8 mouse cellular contexts compared by ENCODE assay signal in the genomic region with DNA sequence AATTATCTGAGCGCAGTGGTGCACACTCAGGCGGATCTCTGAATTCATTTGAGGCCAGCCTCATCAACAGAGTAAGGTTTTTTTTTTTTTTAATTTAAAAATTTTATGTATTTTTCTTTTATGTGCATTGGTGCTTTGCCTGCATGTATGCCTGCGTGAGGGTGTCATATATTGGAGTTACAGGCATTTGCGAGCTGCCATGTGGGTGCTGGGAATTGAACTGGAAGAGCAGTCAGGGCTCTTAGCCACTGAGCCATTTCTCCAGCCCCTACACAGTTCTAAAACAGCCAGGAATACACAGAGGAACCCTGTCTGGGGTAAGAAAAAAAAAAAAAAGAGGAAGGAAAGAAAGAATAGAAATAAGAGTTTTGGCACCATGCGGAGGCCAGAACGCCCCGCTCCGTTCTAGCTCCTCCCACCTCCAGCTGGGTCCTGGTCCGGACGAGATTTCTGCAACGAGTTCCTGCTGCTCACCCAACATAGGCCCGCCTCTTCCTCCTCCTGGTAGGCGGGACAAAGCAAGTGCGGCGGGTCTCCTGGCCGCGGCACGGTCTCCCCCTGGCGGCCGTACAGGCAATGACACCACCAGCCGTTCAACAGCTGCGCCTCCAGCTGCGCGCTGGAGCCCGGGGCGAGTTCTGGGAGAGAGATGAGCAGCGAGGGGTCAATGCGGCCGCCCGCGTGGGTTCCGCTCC. TPM values are rescaled to one million over a fixed set of nuclear protein-coding genes. Genes with fewer than 3 reads are reported as not detected.
DNase-seq lines count a peak whose midpoint lies in the region; ATAC-seq and TF ChIP-seq lines count a peak whose summit lies in the region.

No protein-coding gene starts in this region.

- peak; percentile 90 for DNase-seq in ES-E14 (ENCODE audit: low read depth, low spot score)
- DNase-seq in cerebellum, adult 11 months = peak; percentile 91
- peak; percentile 98 for DNase-seq in forebrain, embryonic 14.5 days (ENCODE audit: low spot score)
- DNase-seq in heart, postnatal 14 days = peak; percentile 95 to 98
- DNase-seq in layer of hippocampus, adult 11-12 months (ENCODE audit: low spot score) = peak; percentile 94
- DNase-seq in liver, postnatal 0 days = peak; percentile 95
- peak; percentile 95 for DNase-seq in telencephalon, adult 2 months (ENCODE audit: low read depth, low spot score)

- 7% methylated on average over 30 of the region's 32 CpGs for WGBS in forebrain, embryonic 14.5 days
- WGBS in liver, postnatal 0 days (ENCODE audit: insufficient replicate concordance) = 6% methylated on average over 31 of the region's 32 CpGs
- 7% methylated on average over 32 of the region's 32 CpGs for WGBS in neural tube, embryonic 13.5 days

- TF ChIP-seq CTCF in liver, postnatal 0 days (IDR thresholded peaks at IDR 0.05; ENCODE audit: low read depth) = peak; percentile 100

- no peaks in the 10 kb centered on the region for H3K9me3 ChIP-seq in ES-E14 (ENCODE audit: control insufficient read depth, insufficient read depth, low read depth, low read length)
- no peaks in the 10 kb centered on the region for H3K9me3 ChIP-seq in forebrain, embryonic 14.5 days (replicated peaks; ENCODE audit: control insufficient read depth, low read length)
- no peaks in the 10 kb centered on the region for H3K9me3 ChIP-seq in liver, postnatal 0 days (ENCODE audit: low read length)
- no peaks in the 10 kb centered on the region for H3K9me3 ChIP-seq in neural tube, embryonic 13.5 days

- no peaks in the 10 kb centered on the region for H3K36me3 ChIP-seq in ES-E14 (ENCODE audit: control insufficient read depth, insufficient read depth, low read length, poor library complexity, severe bottlenecking)
- H3K36me3 ChIP-seq in forebrain, embryonic 14.5 days (ENCODE audit: control insufficient read depth, insufficient read depth, low read length) = no peaks in the 10 kb centered on the region
- no peaks in the 10 kb centered on the region for H3K36me3 ChIP-seq in liver, postnatal 0 days (replicated peaks; ENCODE audit: insufficient read depth, low read length)
- no peaks in the 10 kb centered on the region for H3K36me3 ChIP-seq in neural tube, embryonic 13.5 days

- ATAC-seq in forebrain, embryonic 14.5 days = peak; percentile 98
- peak; percentile 89 for ATAC-seq in liver, postnatal 0 days
- peak; percentile 96 for ATAC-seq in neural tube, embryonic 13.5 days (ENCODE audit: low read depth)

- TF ChIP-seq EP300 in liver, postnatal 0 days (IDR thresholded peaks at IDR 0.05; ENCODE audit: low read depth) = no peak

- H3K9ac ChIP-seq in ES-E14 (ENCODE audit: insufficient read depth, low read depth, low read length, poor library complexity, severe bottlenecking) = peak overlapping the region; percentile 91
- H3K9ac ChIP-seq in forebrain, embryonic 14.5 days (ENCODE audit: low read length) = peak overlapping the region; percentile 84
- H3K9ac ChIP-seq in liver, postnatal 0 days (replicated peaks) = peak overlapping the region; percentile 69
- H3K9ac ChIP-seq in neural tube, embryonic 13.5 days = peak overlapping the region; percentile 87

- peaks cover 15 to 31% of the 10 kb centered on the region in 2 experiments; a peak in 3 of 4 replicates for H3K4me1 ChIP-seq in ES-E14 (ENCODE audit: control insufficient read depth in 2 of 2, insufficient read depth in 2 of 2, low read length in 2 of 2, poor library complexity in 1 of 2)
- peaks cover 8% of the 10 kb centered on the region for H3K4me1 ChIP-seq in forebrain, embryonic 14.5 days (ENCODE audit: control insufficient read depth, insufficient read depth, low read length)
- peaks cover 25% of the 10 kb centered on the region for H3K4me1 ChIP-seq in liver, postnatal 0 days (ENCODE audit: insufficient read depth)
- H3K4me1 ChIP-seq in neural tube, embryonic 13.5 days (replicated peaks) = peaks cover 18% of the 10 kb centered on the region

- H3K27me3 ChIP-seq in forebrain, embryonic 14.5 days (replicated peaks; ENCODE audit: control insufficient read depth, insufficient read depth, low read length) = no peaks in the 10 kb centered on the region; the same call in 1 of the 2 replicates
- no peaks in the 10 kb centered on the region for H3K27me3 ChIP-seq in liver, postnatal 0 days (ENCODE audit: insufficient read depth, low read length)
- peaks cover 12% of the 10 kb centered on the region for H3K27me3 ChIP-seq in neural tube, embryonic 13.5 days

- intact Hi-C loops in heart, postnatal 14 days (cut with DNase I) = no loop called here

- peak overlapping the region; percentile 98 for H3K4me2 ChIP-seq in forebrain, embryonic 14.5 days (ENCODE audit: low read length)
- H3K4me2 ChIP-seq in liver, postnatal 0 days (ENCODE audit: low read depth, low read length) = peak overlapping the region; percentile 98
- peak overlapping the region; percentile 88 for H3K4me2 ChIP-seq in neural tube, embryonic 13.5 days

- in situ Hi-C loops in ES-E14 (cut with MboI; ENCODE audit: low sequenced_read_pairs in 2 of 2, unreplicated experiment in 2 of 2) = no loop called here

- peak overlapping the region; percentile 81 to 89 for H3K4me3 ChIP-seq in ES-E14 (ENCODE audit: insufficient read depth in 1 of 2, low read depth in 1 of 2, low read length in 2 of 2, poor library complexity in 1 of 2, severe bottlenecking in 1 of 2)
- H3K4me3 ChIP-seq in forebrain, embryonic 14.5 days (ENCODE audit: low read depth, low read length) = peak overlapping the region; percentile 74
- peak overlapping the region; percentile 61 for H3K4me3 ChIP-seq in liver, postnatal 0 days (ENCODE audit: low read depth, low read length)
- peak overlapping the region; percentile 74 for H3K4me3 ChIP-seq in neural tube, embryonic 13.5 days

- H3K27ac ChIP-seq in ES-E14 (ENCODE audit: insufficient read depth, low read depth, low read length, poor library complexity, severe bottlenecking) = peak overlapping the region; percentile 33; the same call in 1 of the 2 replicates
- peak overlapping the region; percentile 44; the same call in 1 of the 2 replicates for H3K27ac ChIP-seq in forebrain, embryonic 14.5 days (ENCODE audit: low read depth, low read length)
- H3K27ac ChIP-seq in liver, postnatal 0 days (ENCODE audit: low read depth) = peak overlapping the region; percentile 37; the same call in 1 of the 2 replicates
- H3K27ac ChIP-seq in neural tube, embryonic 13.5 days (replicated peaks) = peak overlapping the region; percentile 82

TF ChIP-seq in ES-E14, 5 proteins besides CTCF, POLR2A, EP300 and RAD21:
- TF ChIP-seq HCFC1 (IDR thresholded peaks at IDR 0.05; ENCODE audit: borderline replicate concordance, insufficient read depth, low read length) (0 out of 2 replicates have a peak, but pooled peaks have one; percentile 23), ZC3H11A (IDR thresholded peaks at IDR 0.05; ENCODE audit: borderline replicate concordance, low read depth, low read length) (peak; percentile 49; the same call in 1 of the 2 replicates), ZNF384 (IDR thresholded peaks at IDR 0.05; ENCODE audit: low read depth, low read length) (0 out of 2 replicates have a peak, but pooled peaks have one; percentile 3), MAFK (IDR thresholded peaks at IDR 0.05; ENCODE audit: insufficient read depth, low read depth, low read length) (no peak), CHD2 (IDR thresholded peaks at IDR 0.05; ENCODE audit: low read depth, low read length) (peak; percentile 78)

RNA-seq across cellular contexts. Expression of a gene that starts 5.3 kb away (rescaled TPM):
- 11.3 and 16.5 TPM in 2 replicates for total RNA-seq in ES-E14 (2012; rRNA removed)
- polyA plus RNA-seq in forebrain, embryonic 14.5 days (2014; fragmentation: Nextera tagmentation; extraction: Ambion mirVana) = 0.17 TPM in 1 of 2 replicates, not detected in the other
- under 1 TPM in 1 of 2 experiments, not detected in 1; 0.24 TPM for total RNA-seq in heart, postnatal 14 days (2021)
- 13.7 and 15.2 TPM in 2 replicates for polyA plus RNA-seq in liver, postnatal 0 days (2015; fragmentation: Nextera tagmentation; extraction: Ambion mirVana)
- polyA plus RNA-seq in neural tube, embryonic 13.5 days (2015; fragmentation: Nextera tagmentation; extraction: Ambion mirVana) = 0.18 and 0.58 TPM in 2 replicates

RNA-seq across cellular contexts. Expression of a gene that starts 11.3 kb away (rescaled TPM):
- 15.3 and 15.4 TPM in 2 replicates for total RNA-seq in ES-E14 (2012; rRNA removed)
- 12.3 and 12.9 TPM in 2 replicates for polyA plus RNA-seq in forebrain, embryonic 14.5 days (2014; fragmentation: Nextera tagmentation; extraction: Ambion mirVana)
- 1 to 10 TPM; 6.4 to 6.7 TPM for total RNA-seq in heart, postnatal 14 days (2021)
- polyA plus RNA-seq in liver, postnatal 0 days (2015; fragmentation: Nextera tagmentation; extraction: Ambion mirVana) = 3.3 and 4.5 TPM in 2 replicates
- 13.7 and 14.8 TPM in 2 replicates for polyA plus RNA-seq in neural tube, embryonic 13.5 days (2015; fragmentation: Nextera tagmentation; extraction: Ambion mirVana)

RNA-seq across cellular contexts. Expression of a gene that starts 22.9 kb away (rescaled TPM):
- total RNA-seq in ES-E14 (2012; rRNA removed) = 35.1 and 35.6 TPM in 2 replicates
- 51.1 and 56.7 TPM in 2 replicates for polyA plus RNA-seq in forebrain, embryonic 14.5 days (2014; fragmentation: Nextera tagmentation; extraction: Ambion mirVana)
- 10 to 100 TPM; 13.5 TPM for total RNA-seq in heart, postnatal 14 days (2021)
- polyA plus RNA-seq in liver, postnatal 0 days (2015; fragmentation: Nextera tagmentation; extraction: Ambion mirVana) = 12.5 and 13.2 TPM in 2 replicates
- polyA plus RNA-seq in neural tube, embryonic 13.5 days (2015; fragmentation: Nextera tagmentation; extraction: Ambion mirVana) = 47.1 and 55.8 TPM in 2 replicates

RNA-seq across cellular contexts. Expression of a gene that starts 31.3 kb away (rescaled TPM):
- total RNA-seq in ES-E14 (2012; rRNA removed) = 53.9 and 56.4 TPM in 2 replicates
- 108 and 131 TPM in 2 replicates for polyA plus RNA-seq in forebrain, embryonic 14.5 days (2014; fragmentation: Nextera tagmentation; extraction: Ambion mirVana)
- 10 to 100 TPM; 85.7 to 86.8 TPM for total RNA-seq in heart, postnatal 14 days (2021)
- polyA plus RNA-seq in liver, postnatal 0 days (2015; fragmentation: Nextera tagmentation; extraction: Ambion mirVana) = 30.5 and 32.5 TPM in 2 replicates
- 55.3 and 64.4 TPM in 2 replicates for polyA plus RNA-seq in neural tube, embryonic 13.5 days (2015; fragmentation: Nextera tagmentation; extraction: Ambion mirVana)

RNA-seq across cellular contexts. Expression of a gene that starts 32.1 kb away (rescaled TPM):
- 91.6 and 142 TPM in 2 replicates for total RNA-seq in ES-E14 (2012; rRNA removed)
- polyA plus RNA-seq in forebrain, embryonic 14.5 days (2014; fragmentation: Nextera tagmentation; extraction: Ambion mirVana) = 55.9 and 60.1 TPM in 2 replicates
- total RNA-seq in heart, postnatal 14 days (2021) = 100 to 1,000 TPM; 169 to 184 TPM
- polyA plus RNA-seq in liver, postnatal 0 days (2015; fragmentation: Nextera tagmentation; extraction: Ambion mirVana) = 94.5 and 99.2 TPM in 2 replicates
- polyA plus RNA-seq in neural tube, embryonic 13.5 days (2015; fragmentation: Nextera tagmentation; extraction: Ambion mirVana) = 376 and 434 TPM in 2 replicates

Comparison
In these comparisons a context has a peak if more than half of its experiments do, and no peak if none do; other contexts are left out.
1. Peak in every context shown above with its lines: DNase-seq, ATAC-seq, H3K4me3 ChIP-seq and H3K27ac ChIP-seq.